Mouse (Mus musculus): ENCODE results near the gene Rrm2. TPM values are rescaled to one million over a fixed set of nuclear protein-coding genes. Genes with fewer than 3 reads are reported as not detected.

The Rrm2 gene
- total and polyA plus RNA-seq, 3 experiments = 88.2 to 158 (median 127) TPM

- Histone ChIP-seq H3K79me2 (ENCODE audit: control insufficient read depth, insufficient read depth, low read length, poor library complexity) (no peaks in the 10 kb centered on the region; the same call in 1 of the 2 replicates), H3K4me1 (ENCODE audit: control insufficient read depth in 1 of 2, insufficient read depth in 2 of 2, low read length in 2 of 2) (peaks cover 0 to under 1% of the 10 kb centered on the region in 2 experiments; a peak in 1 of 4 replicates), H3K27ac (ENCODE audit: control insufficient read depth, low read depth, low read length) (no peak overlapping the region), H3K27me3 (ENCODE audit: control insufficient read depth in 1 of 2, insufficient read depth in 2 of 2, low read length in 2 of 2) (no peaks in the 10 kb centered on the region), H3K4me3 (ENCODE audit: control insufficient read depth in 1 of 2, insufficient read depth in 1 of 2, low read depth in 2 of 2, low read length in 2 of 2) (no peak overlapping the region), H3K36me3 (ENCODE audit: control insufficient read depth in 1 of 2, insufficient read depth in 2 of 2, low read length in 2 of 2) (peaks cover 0 to 4% of the 10 kb centered on the region in 2 experiments; a peak in 3 of 4 replicates), H3K9ac (ENCODE audit: control insufficient read depth, low read depth, low read length, poor library complexity, severe bottlenecking) (no peak overlapping the region), H3K9me3 (replicated peaks; ENCODE audit: insufficient read depth, low read length) (no peaks in the 10 kb centered on the region)
- TF ChIP-seq ZC3H11A (IDR thresholded peaks at IDR 0.05; ENCODE audit: low read depth, low read length) (peak; percentile 77), RAD21 (IDR thresholded peaks at IDR 0.05; ENCODE audit: low read depth, low read length) (peak; percentile 76), NELFE (IDR thresholded peaks at IDR 0.05; ENCODE audit: low read depth, low read length) (no peak), MAX (IDR thresholded peaks at IDR 0.05; ENCODE audit: low read length) (no peak), TBP (IDR thresholded peaks at IDR 0.05; ENCODE audit: low read depth, low read length) (no peak), SIN3A (IDR thresholded peaks at IDR 0.05; ENCODE audit: low read length) (0 out of 2 replicates have a peak, but pooled peaks have one; percentile 28), SMC3 (IDR thresholded peaks at IDR 0.05; ENCODE audit: low read depth, low read length) (peak; percentile 90), UBTF (IDR thresholded peaks at IDR 0.05; ENCODE audit: borderline replicate concordance, insufficient read depth, low read depth, low read length) (no peak), CTCF (IDR thresholded peaks at IDR 0.05 in 2 of 3, conservative IDR thresholded peaks at IDR 0.05 in 1 of 3; ENCODE audit: control insufficient read depth in 1 of 3, insufficient read depth in 1 of 3, low read depth in 2 of 3, low read length in 3 of 3, poor library complexity in 1 of 3, severe bottlenecking in 1 of 3) (peak; percentile 86 to 93 (median 87))
- peak; percentile 70 for DNase-seq (ENCODE audit: low read depth, low spot score)
These were observed 8.8 kb downstream of the Rrm2 start for GRCm38 (mm10) chr12:24716721-24717301.

DNA sequence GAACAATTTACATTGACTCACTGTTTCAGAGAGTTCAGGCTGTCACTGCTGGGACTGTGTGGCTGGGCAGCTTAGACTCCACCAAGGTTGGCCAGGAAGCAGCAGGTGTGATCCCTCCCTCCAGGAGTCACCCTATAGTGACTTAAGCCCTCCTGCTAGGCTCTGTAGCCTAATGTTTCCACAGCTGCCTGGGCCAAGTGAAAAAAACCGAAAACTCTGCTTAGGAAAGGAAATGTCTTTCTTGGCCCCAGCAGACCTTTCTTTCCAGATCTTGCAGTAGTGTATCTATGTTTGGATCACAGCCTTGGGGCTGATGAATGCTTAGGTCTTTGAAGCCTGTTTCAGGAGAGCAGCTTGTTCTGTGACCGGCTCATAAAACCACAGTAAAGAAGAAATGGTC is 15.4 kb downstream of the Rrm2 start:
- no peak for DNase-seq (ENCODE audit: low read depth, low spot score)
- no peaks in the 10 kb centered on the region for H3K4me1 ChIP-seq (ENCODE audit: control insufficient read depth in 1 of 2, insufficient read depth in 2 of 2, low read length in 2 of 2)
- H3K9me3 ChIP-seq (replicated peaks; ENCODE audit: insufficient read depth, low read length) = no peaks in the 10 kb centered on the region
- no peaks in the 10 kb centered on the region for H3K79me2 ChIP-seq (ENCODE audit: control insufficient read depth, insufficient read depth, low read length, poor library complexity)
- no peak overlapping the region for H3K4me3 ChIP-seq (ENCODE audit: control insufficient read depth in 1 of 2, insufficient read depth in 1 of 2, low read depth in 2 of 2, low read length in 2 of 2)
- no peak overlapping the region for H3K9ac ChIP-seq (ENCODE audit: control insufficient read depth, low read depth, low read length, poor library complexity, severe bottlenecking)
- H3K27me3 ChIP-seq (ENCODE audit: control insufficient read depth in 1 of 2, insufficient read depth in 2 of 2, low read length in 2 of 2) = no peaks in the 10 kb centered on the region
- TF ChIP-seq MEF2A (IDR thresholded peaks at IDR 0.05; ENCODE audit: extremely low read depth, insufficient replicate concordance, low read depth, low read length, poor library complexity, severe bottlenecking) = no peak
- no peak for TF ChIP-seq ZC3H11A (IDR thresholded peaks at IDR 0.05; ENCODE audit: low read depth, low read length)
- no peak for TF ChIP-seq ZMIZ1 (IDR thresholded peaks at IDR 0.05; ENCODE audit: low read depth, low read length)
- TF ChIP-seq RAD21 (IDR thresholded peaks at IDR 0.05; ENCODE audit: low read depth, low read length) = no peak
- TF ChIP-seq MAZ (IDR thresholded peaks at IDR 0.05; ENCODE audit: low read depth, low read length) = no peak
- no peak for TF ChIP-seq UBTF (IDR thresholded peaks at IDR 0.05; ENCODE audit: borderline replicate concordance, insufficient read depth, low read depth, low read length)
- no peak for TF ChIP-seq CHD2 (IDR thresholded peaks at IDR 0.05; ENCODE audit: low read length)
- no peak for TF ChIP-seq POLR2A (IDR thresholded peaks at IDR 0.05; ENCODE audit: control insufficient read depth in 1 of 2, insufficient read depth in 1 of 2, low read depth in 1 of 2, low read length in 2 of 2, poor library complexity in 1 of 2)
- no peak for TF ChIP-seq HCFC1 (IDR thresholded peaks at IDR 0.05; ENCODE audit: low read depth, low read length)
- no peak for TF ChIP-seq SMC3 (IDR thresholded peaks at IDR 0.05; ENCODE audit: low read depth, low read length)
- no peak for TF ChIP-seq TCF12 (IDR thresholded peaks at IDR 0.05; ENCODE audit: low read depth, low read length)
- TF ChIP-seq ELF1 (IDR thresholded peaks at IDR 0.05; ENCODE audit: low read depth, low read length) = no peak
- no peak for TF ChIP-seq MAX (IDR thresholded peaks at IDR 0.05; ENCODE audit: low read length)
- TF ChIP-seq CTCF (IDR thresholded peaks at IDR 0.05 in 2 of 3, conservative IDR thresholded peaks at IDR 0.05 in 1 of 3; ENCODE audit: control insufficient read depth in 1 of 3, insufficient read depth in 1 of 3, low read depth in 2 of 3, low read length in 3 of 3, poor library complexity in 1 of 3, severe bottlenecking in 1 of 3) = no peak
- no peak overlapping the region for H3K27ac ChIP-seq (ENCODE audit: control insufficient read depth, low read depth, low read length)
- no peaks in the 10 kb centered on the region for H3K36me3 ChIP-seq (ENCODE audit: control insufficient read depth in 1 of 2, insufficient read depth in 2 of 2, low read length in 2 of 2)
